Mouse (Mus musculus) hindbrain, embryonic 11.5 days (tissue): ENCODE data around the gene Tefm. TPM values are rescaled to one million over a fixed set of nuclear protein-coding genes. Genes with fewer than 3 reads are reported as not detected.

Experiments
- ATAC-seq: fragments of 200-750 bp; cut with Nextera tagmentation; 2 replicates; pipeline ENCODE4 v1.8.0; 2017; ENCODE audit warnings: mild to moderate bottlenecking, moderate TSS enrichment, moderate library complexity; ENCODE audit not compliant: low FRiP score
- DNase-seq: peaks from one replicate; pipeline ENCODE4 v3.0.0-alpha.2; 2015; ENCODE audit warnings: low spot score
- H3K27ac ChIP-seq: fragments of 300-500 bp; sonication (generic); 2 replicates; pipeline ENCODE4 v1.5.1; 2014; ENCODE audit warnings: mild to moderate bottlenecking, low read depth, low read length
- H3K27me3 ChIP-seq: fragments of 300-500 bp; sonication (generic); 2 replicates; pipeline ENCODE4 v1.6.1; 2014; ENCODE audit warnings: mild to moderate bottlenecking, low read length, moderate library complexity, mixed read lengths; ENCODE audit not compliant: control insufficient read depth, insufficient read depth
- H3K36me3 ChIP-seq: fragments of 300-500 bp; sonication (generic); 2 replicates; pipeline ENCODE4 v1.6.1; 2014; ENCODE audit warnings: mild to moderate bottlenecking, low read length, moderate library complexity, mixed read lengths; ENCODE audit not compliant: control insufficient read depth, insufficient read depth
- H3K4me1 ChIP-seq: fragments of 300-500 bp; sonication (generic); replicated peaks from 2 replicates; pipeline ENCODE4 v1.6.1; 2014; ENCODE audit warnings: low read length, mixed read lengths; ENCODE audit not compliant: control insufficient read depth, insufficient read depth
- H3K4me2 ChIP-seq: fragments of 300-500 bp; sonication (generic); replicated peaks from 2 replicates; pipeline ENCODE4 v1.6.1; 2014; ENCODE audit warnings: mild to moderate bottlenecking, low read depth, low read length
- H3K4me3 ChIP-seq: fragments of 300-500 bp; sonication (generic); 2 replicates; pipeline ENCODE4 v1.5.1; 2014; ENCODE audit warnings: low read depth, low read length
- H3K9ac ChIP-seq: fragments of 300-500 bp; sonication (generic); 2 replicates; pipeline ENCODE4 v1.6.1; 2014; ENCODE audit warnings: low read depth, low read length
- H3K9me3 ChIP-seq: fragments of 300-500 bp; sonication (generic); 2 replicates; pipeline ENCODE4 v1.6.1; 2016; ENCODE audit warnings: low read length; ENCODE audit not compliant: control insufficient read depth
- WGBS: fragments of 180-500 bp; shearing (Covaris S2); extraction: QIAGEN DNeasy Blood & Tissue Kit; methylation state at CpG from one replicate; pipeline ENCODE4 v1.1.7; 2014; 5-methylcytosine and 5-hydroxymethylcytosine counted together
- polyA plus RNA-seq: library from polyadenylated mRNA; unstranded; fragments of >200 nt; fragmentation: Nextera tagmentation; extraction: Ambion mirVana; gene quantifications from 2 replicates; pipeline ENCODE4 v1.2.1, GENCODE M21; 2014

The Tefm gene
- polyA plus RNA-seq, 1 experiment from 2014 or later = 34.6 TPM

- H3K9me3 ChIP-seq = no peaks in the 10 kb centered on the region
- no peaks in the 10 kb centered on the region for H3K4me1 ChIP-seq
- peak overlapping the region; percentile 84; the same call in 1 of the 2 replicates for H3K4me2 ChIP-seq
- H3K27ac ChIP-seq = no peak overlapping the region
- DNase-seq (no peak), ATAC-seq (no peak)
- 66% methylated on average over 3 of the region's 3 CpGs for WGBS
- no peaks in the 10 kb centered on the region for H3K27me3 ChIP-seq
- H3K4me3 ChIP-seq = peak overlapping the region; percentile 90
- no peaks in the 10 kb centered on the region for H3K36me3 ChIP-seq
- no peak overlapping the region for H3K9ac ChIP-seq
Observed at GRCm38 (mm10) chr11:80090555-80091164, 51.3 kb downstream of the Tefm start.

DNA sequence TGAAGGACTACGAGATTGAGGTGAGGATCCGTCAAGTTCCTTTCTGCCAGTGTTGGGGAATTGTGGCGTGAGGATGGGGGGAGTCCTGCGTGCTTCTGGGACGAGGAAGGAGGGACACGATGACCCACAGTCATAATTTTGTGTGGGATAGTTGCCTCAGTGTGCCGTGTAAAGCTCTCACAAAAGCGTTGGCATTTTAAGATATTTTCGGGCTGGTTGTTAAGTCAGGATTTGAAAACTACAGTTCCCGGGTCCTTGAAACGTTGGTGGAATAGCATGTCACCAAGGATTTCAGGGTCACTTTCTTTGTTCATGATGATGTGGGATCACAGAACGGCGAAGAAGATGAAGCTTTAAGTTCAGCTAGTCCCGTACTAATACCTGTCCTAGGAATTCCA, 52.2 kb downstream of the Tefm start:
- WGBS = under 1% methylated on average over 14 of the region's 14 CpGs
- ATAC-seq = no peak
- no peak overlapping the region for H3K27ac ChIP-seq
- peak overlapping the region; percentile 90 for H3K4me3 ChIP-seq
- H3K27me3 ChIP-seq = no peaks in the 10 kb centered on the region
- H3K9me3 ChIP-seq = no peaks in the 10 kb centered on the region
- no peaks in the 10 kb centered on the region for H3K36me3 ChIP-seq
- H3K4me1 ChIP-seq = no peaks in the 10 kb centered on the region
- no peak for DNase-seq
- peak overlapping the region; percentile 82 for H3K9ac ChIP-seq
- H3K4me2 ChIP-seq = peak overlapping the region; percentile 84

GRCm38 (mm10) chr11:80088917-80089816, 52.8 kb downstream of the Tefm start, which contains the start of gene Atad5:
Gene Atad5, plus strand, starts transcription at chr11:80089400.
- H3K4me3 ChIP-seq = peak within 1 kb of the TSS; percentile 90
- H3K4me2 ChIP-seq = peak within 1 kb of the TSS; percentile 84
- H3K27ac ChIP-seq = no peak within 1 kb of the TSS
- no peaks in the 10 kb centered on the region for H3K27me3 ChIP-seq
- H3K9me3 ChIP-seq = no peaks in the 10 kb centered on the region
- DNase-seq (peak; percentile 93), ATAC-seq (peak; percentile 64; the same call in 1 of the 2 replicates)
- no peaks in the 10 kb centered on the region for H3K36me3 ChIP-seq
- 6% methylated on average over 57 of the region's 57 CpGs for WGBS
- H3K9ac ChIP-seq = peak within 1 kb of the TSS; percentile 82
- no peaks in the 10 kb centered on the region for H3K4me1 ChIP-seq

- no peaks in the 10 kb centered on the region for H3K9me3 ChIP-seq
- no peak overlapping the region for H3K9ac ChIP-seq
- no peak overlapping the region for H3K27ac ChIP-seq
- H3K4me3 ChIP-seq = no peak overlapping the region
- DNase-seq (peak; percentile 92), ATAC-seq (peak; percentile 70; the same call in 1 of the 2 replicates)
- H3K4me1 ChIP-seq = no peaks in the 10 kb centered on the region
- no peaks in the 10 kb centered on the region for H3K27me3 ChIP-seq
- no peak overlapping the region for H3K4me2 ChIP-seq
- WGBS = 5% methylated on average over 4 of the region's 5 CpGs
- H3K36me3 ChIP-seq = no peaks in the 10 kb centered on the region
Observed at GRCm38 (mm10) chr11:80086844-80087243, 55.1 kb downstream of the Tefm start.

Other genes starting within 250 kb of the Tefm start
- gene Utp6, start 179.8 kb downstream of the Tefm start, polyA plus RNA-seq = 84.5 and 87.5 TPM in 2 replicates
- gene Suz12, start 149.1 kb downstream of the Tefm start, polyA plus RNA-seq = 26.1 and 36.1 TPM in 2 replicates
- 27.0 and 27.9 TPM in 2 replicates for gene Crlf3, start 61.2 kb downstream of the Tefm start, polyA plus RNA-seq
- gene Atad5, start 52.8 kb downstream of the Tefm start, polyA plus RNA-seq = 14.7 and 17.7 TPM in 2 replicates
- gene Adap2, start 11.9 kb upstream of the Tefm start, polyA plus RNA-seq = 1.1 and 1.4 TPM in 2 replicates
- gene Rnf135, start 41.7 kb upstream of the Tefm start, polyA plus RNA-seq = 3.3 and 3.8 TPM in 2 replicates
- gene Rhot1, start 66.8 kb upstream of the Tefm start, polyA plus RNA-seq = 73.8 and 74.9 TPM in 2 replicates
- gene Rhbdl3, start 158.7 kb upstream of the Tefm start, polyA plus RNA-seq = 13.4 and 16.4 TPM in 2 replicates
- gene 5730455P16Rik, start 235.9 kb upstream of the Tefm start, polyA plus RNA-seq = 24.9 and 25.2 TPM in 2 replicates
- 332 and 351 TPM in 2 replicates for gene Zfp207, start 241.1 kb upstream of the Tefm start, polyA plus RNA-seq